Mouse (Mus musculus): ENCODE measurements around the gene Notch2.

GRCm38 (mm10) chr3:98067852-98068491, 54.6 kb downstream of the Notch2 start:
- TF ChIP-seq POLR2A (IDR thresholded peaks at IDR 0.05; ENCODE audit: low read depth, low read length) (no peak), CTCF (IDR thresholded peaks at IDR 0.05; ENCODE audit: extremely low read depth, insufficient read length, insufficient replicate concordance, low read depth, low read length) (no peak)
